8 mouse cellular contexts compared by ENCODE assay signal in the genomic region with DNA sequence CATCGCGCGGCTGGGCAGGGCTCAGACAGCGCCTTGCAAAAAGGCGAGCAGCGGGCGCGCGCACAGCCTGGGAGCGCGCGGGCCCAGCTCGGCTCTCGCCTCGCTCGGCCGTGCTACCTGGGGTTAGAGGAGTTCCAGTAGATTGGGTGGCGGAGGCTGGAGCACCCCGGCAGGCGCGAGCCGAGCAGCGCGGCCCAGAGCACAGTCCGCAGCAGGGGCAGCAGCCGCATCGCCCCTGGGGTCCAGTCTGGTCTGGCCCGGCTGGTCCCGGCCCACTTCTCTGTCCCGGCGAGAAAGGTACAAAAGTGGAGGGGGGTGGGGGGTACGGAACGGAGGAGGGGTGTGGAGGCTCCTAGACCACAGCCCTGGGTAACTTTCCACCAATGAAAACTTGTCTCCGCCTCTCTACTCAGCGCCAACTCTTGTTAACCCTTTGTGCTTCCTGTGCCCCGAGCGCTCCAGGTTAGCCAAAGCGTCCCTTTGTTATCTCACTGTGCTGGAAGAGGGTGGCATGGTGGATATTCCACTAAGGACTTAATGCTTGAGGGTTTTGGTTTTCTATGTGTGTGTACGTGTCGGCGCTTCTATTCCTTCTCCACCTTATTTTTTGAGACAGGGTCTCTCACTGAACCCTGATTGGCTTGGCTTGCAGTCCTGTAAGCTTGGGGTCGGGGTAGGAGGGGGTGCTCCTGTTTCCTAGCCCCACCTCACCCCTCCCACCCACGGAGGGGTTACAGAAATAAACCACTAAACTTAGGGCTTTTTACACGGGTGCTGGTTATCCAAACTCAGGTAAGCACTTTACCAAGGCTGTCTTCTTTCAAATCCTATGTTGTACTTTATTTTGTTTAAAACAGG. TPM values are rescaled to one million over a fixed set of nuclear protein-coding genes. Genes with fewer than 3 reads are reported as not detected.
DNase-seq lines count a peak whose midpoint lies in the region; ATAC-seq and TF ChIP-seq lines count a peak whose summit lies in the region.

A gene (minus strand): TSS at position 308 of the 858 bp plus-strand sequence.

- TF ChIP-seq POLR2A in bone marrow, adult 2 months (IDR thresholded peaks at IDR 0.05; ENCODE audit: borderline replicate concordance, control insufficient read depth, low read depth, low read length) = no peak
- TF ChIP-seq POLR2A in testis, adult 2 months (IDR thresholded peaks at IDR 0.05; ENCODE audit: control insufficient read depth, low read depth, low read length) = no peak

- H3K4me2 ChIP-seq in heart, embryonic 12.5 days = peak within 1 kb of the TSS; percentile 86
- peak within 1 kb of the TSS; percentile 67 for H3K4me2 ChIP-seq in kidney, embryonic 14.5 days (replicated peaks; ENCODE audit: low read depth, low read length)

- no peak within 1 kb of the TSS; the same call in 1 of the 2 replicates for H3K27ac ChIP-seq in bone marrow, adult 2 months (ENCODE audit: control insufficient read depth, insufficient read depth, low read depth, low read length, poor library complexity)
- peak within 1 kb of the TSS; percentile 68 for H3K27ac ChIP-seq in heart, embryonic 12.5 days (ENCODE audit: poor library complexity, severe bottlenecking)
- peak within 1 kb of the TSS; percentile 90 for H3K27ac ChIP-seq in kidney, embryonic 14.5 days (ENCODE audit: low read depth, low read length)
- no peak within 1 kb of the TSS for H3K27ac ChIP-seq in testis, adult 2 months (ENCODE audit: control insufficient read depth, insufficient read depth, low read depth, low read length)

- peaks cover 32% of the 10 kb centered on the region for H3K36me3 ChIP-seq in megakaryocyte, embryonic 14.5 days (replicated peaks; ENCODE audit: low read length)
- peaks cover 30% of the 10 kb centered on the region for H3K36me3 ChIP-seq in heart, embryonic 12.5 days
- peaks cover 25% of the 10 kb centered on the region for H3K36me3 ChIP-seq in kidney, embryonic 14.5 days (ENCODE audit: control insufficient read depth, insufficient read depth, low read length)
- H3K36me3 ChIP-seq in testis, adult 2 months (ENCODE audit: control insufficient read depth, insufficient read depth, low read length) = no peaks in the 10 kb centered on the region

- H3K4me1 ChIP-seq in megakaryocyte, embryonic 14.5 days = peaks cover 25% of the 10 kb centered on the region
- H3K4me1 ChIP-seq in bone marrow, adult 2 months (ENCODE audit: control insufficient read depth, insufficient read depth, low read length) = no peaks in the 10 kb centered on the region
- peaks cover 26% of the 10 kb centered on the region for H3K4me1 ChIP-seq in heart, embryonic 12.5 days (replicated peaks)
- H3K4me1 ChIP-seq in kidney, embryonic 14.5 days (ENCODE audit: control insufficient read depth, insufficient read depth, low read length) = peaks cover 48% of the 10 kb centered on the region
- H3K4me1 ChIP-seq in testis, adult 2 months (ENCODE audit: control insufficient read depth, insufficient read depth, low read length) = peaks cover 12% of the 10 kb centered on the region

- H3K9ac ChIP-seq in heart, embryonic 12.5 days = peak within 1 kb of the TSS; percentile 90
- peak within 1 kb of the TSS; percentile 93 for H3K9ac ChIP-seq in kidney, embryonic 14.5 days (ENCODE audit: low read depth, low read length)

- DNase-seq in lung, postnatal 14 days = peak; percentile 58
- DNase-seq in right cerebral cortex, postnatal 25 days = no peak

- peak within 1 kb of the TSS; percentile 90 for H3K4me3 ChIP-seq in megakaryocyte, embryonic 14.5 days (replicated peaks)
- H3K4me3 ChIP-seq in bone marrow, adult 2 months (replicated peaks; ENCODE audit: control insufficient read depth, low read depth, low read length) = peak within 1 kb of the TSS; percentile 37
- peak within 1 kb of the TSS; percentile 82 for H3K4me3 ChIP-seq in heart, embryonic 12.5 days
- H3K4me3 ChIP-seq in kidney, embryonic 14.5 days (ENCODE audit: low read length) = peak within 1 kb of the TSS; percentile 95
- H3K4me3 ChIP-seq in testis, adult 2 months (ENCODE audit: control insufficient read depth, low read depth, low read length) = peak within 1 kb of the TSS; percentile 78

- TF ChIP-seq CTCF in bone marrow, adult 2 months (IDR thresholded peaks at IDR 0.05; ENCODE audit: control insufficient read depth, insufficient read depth, low read length) = no peak
- TF ChIP-seq CTCF in testis, adult 2 months (IDR thresholded peaks at IDR 0.05; ENCODE audit: control insufficient read depth, insufficient read depth, insufficient replicate concordance, low read depth, low read length) = no peak

- peaks cover 84% of the 10 kb centered on the region for H3K27me3 ChIP-seq in megakaryocyte, embryonic 14.5 days (replicated peaks)
- peaks cover 3% of the 10 kb centered on the region; the same call in 1 of the 2 replicates for H3K27me3 ChIP-seq in heart, embryonic 12.5 days (replicated peaks)
- H3K27me3 ChIP-seq in kidney, embryonic 14.5 days (ENCODE audit: control insufficient read depth, insufficient read depth, low read length) = no peaks in the 10 kb centered on the region
- no peaks in the 10 kb centered on the region for H3K27me3 ChIP-seq in testis, adult 2 months (ENCODE audit: control insufficient read depth, insufficient read depth, low read length)

- WGBS in bone marrow, adult 2 months = 2% methylated on average over 44 of the region's 44 CpGs
- WGBS in heart, embryonic 12.5 days = 1% methylated on average over 44 of the region's 44 CpGs
- under 1% methylated on average over 44 of the region's 44 CpGs for WGBS in kidney, embryonic 14.5 days

- H3K9me3 ChIP-seq in megakaryocyte, embryonic 14.5 days = no peaks in the 10 kb centered on the region
- no peaks in the 10 kb centered on the region for H3K9me3 ChIP-seq in heart, embryonic 12.5 days (replicated peaks)
- no peaks in the 10 kb centered on the region for H3K9me3 ChIP-seq in kidney, embryonic 14.5 days (ENCODE audit: control insufficient read depth, low read length)

- ATAC-seq in megakaryocyte, adult 5-6 weeks (ENCODE audit: poor library complexity, severe bottlenecking) = no peak
- ATAC-seq in heart, embryonic 12.5 days (ENCODE audit: insufficient number of reproducible peaks, low FRiP score) = peak; percentile 78
- peak; percentile 85 for ATAC-seq in kidney, embryonic 14.5 days (ENCODE audit: low FRiP score, low TSS enrichment)

RNA-seq across cellular contexts. Expression of the gene that starts here (rescaled TPM):
- 0.29 TPM in 1 of 2 replicates, not detected in the other for polyA plus RNA-seq in megakaryocyte, embryonic 14.5 days (2012; ENCODE audit: insufficient read depth, low replicate concordance)
- total RNA-seq in megakaryocyte, adult 5-6 weeks (2015) = 0.16 and 0.33 TPM in 2 replicates
- total RNA-seq in megakaryocyte, adult 5-6 weeks (2017) = not detected in 2 replicates
- not detected in 2 replicates for polyA plus RNA-seq in bone marrow, adult 2 months (2011; ENCODE audit: insufficient read depth, insufficient read length, low replicate concordance, missing spikeins)
- polyA plus RNA-seq in heart, embryonic 12.5 days (2016; fragmentation: Nextera tagmentation; extraction: Ambion mirVana) = 8.7 and 10.6 TPM in 2 replicates
- 30.1 and 36.6 TPM in 2 replicates for polyA plus RNA-seq in kidney, embryonic 14.5 days (2014; fragmentation: Nextera tagmentation; extraction: Ambion mirVana)
- polyA plus RNA-seq in testis, adult 2 months (2012; rRNA removed) = 1.1 and 1.6 TPM in 2 replicates

Comparison
In these comparisons a context has a peak if more than half of its experiments do, and no peak if none do; other contexts are left out.
1. H3K4me3 ChIP-seq: peak in every context shown above with its lines; median percentile 95 in kidney, embryonic 14.5 days; 90 in megakaryocyte, embryonic 14.5 days; 82 in heart, embryonic 12.5 days; 78 in testis, adult 2 months; 37 in bone marrow, adult 2 months.
2. H3K27ac ChIP-seq: peak in heart, embryonic 12.5 days (single experiment) and kidney, embryonic 14.5 days (single experiment); none in bone marrow, adult 2 months (single experiment) and testis, adult 2 months (single experiment).